Mouse (Mus musculus) small intestine, adult 2 months (tissue): Measurements from ENCODE around the gene Pank2.

Source experiments
- CTCF ChIP-seq: fragments of 200-500 bp; IDR thresholded peaks from 2 replicates; pipeline ENCODE4 v1.5.1; 2012; ENCODE audit warnings: low read depth, mild to moderate bottlenecking, control low read depth, inconsistent platforms, low read length, moderate library complexity, mixed read lengths; ENCODE audit not compliant: insufficient replicate concordance, insufficient read length; ENCODE audit errors: extremely low read depth
- POLR2A ChIP-seq: fragments of 200-500 bp; IDR thresholded peaks from 2 replicates; pipeline ENCODE4 v1.6.1; 2012; ENCODE audit warnings: low read depth, mild to moderate bottlenecking, control low read depth, inconsistent platforms, low read length, moderate library complexity

DNA sequence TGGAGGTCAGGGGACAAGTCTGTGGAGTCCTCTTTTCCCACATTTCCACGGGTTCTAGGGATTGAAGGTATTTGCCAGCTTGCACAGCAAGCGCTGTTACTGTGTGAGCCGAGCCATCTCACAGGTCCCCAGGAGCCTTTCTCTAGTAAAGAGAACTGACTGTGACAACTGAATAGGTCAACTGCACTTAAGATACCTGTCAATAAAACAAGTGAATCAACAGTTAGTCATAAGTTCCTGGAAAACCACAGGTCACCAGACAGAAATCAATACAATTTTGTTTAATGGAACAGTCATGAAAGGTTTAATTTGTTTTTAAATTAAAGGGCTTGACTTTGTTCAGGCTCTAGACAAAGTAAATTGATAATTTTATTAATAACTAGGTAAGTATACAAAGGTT lies 68.3 kb downstream of the Pank2 start:
- TF ChIP-seq CTCF (no peak), POLR2A (no peak)
